ENCODE assay signal across 8 mouse cellular contexts in the genomic region with DNA sequence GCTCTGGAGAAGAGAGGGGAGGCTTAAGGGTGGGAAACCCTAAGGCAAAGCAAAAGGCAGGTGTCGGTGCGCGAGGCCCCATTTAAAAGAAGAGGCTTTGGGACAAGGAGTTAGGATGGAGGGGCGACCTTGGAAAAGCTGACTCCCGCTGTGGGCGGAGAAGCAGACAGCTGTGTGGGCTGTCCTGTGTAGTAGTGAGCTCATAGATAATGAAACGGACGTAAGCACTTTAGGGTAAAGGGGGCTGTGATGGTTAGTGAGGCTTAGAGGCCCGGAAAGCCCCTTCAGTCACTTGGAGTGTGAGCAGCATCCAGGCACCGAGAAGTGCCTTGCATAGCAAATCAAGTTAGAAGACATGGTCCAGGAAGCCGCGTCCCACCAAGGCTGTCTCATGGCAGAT. TPM values are rescaled to one million over a fixed set of nuclear protein-coding genes. Genes with fewer than 3 reads are reported as not detected.
DNase-seq lines count a peak whose midpoint lies in the region; ATAC-seq and TF ChIP-seq lines count a peak whose summit lies in the region.

A gene (minus strand): TSS at position 167 of the 400 bp plus-strand sequence.

- no peak for DNase-seq in kidney, postnatal 10 days
- DNase-seq in MEL (ENCODE audit: low read depth, low spot score), result peak; percentile 71
- DNase-seq in forebrain, embryonic 14.5 days (ENCODE audit: low spot score), result no peak
- peak; percentile 45 for DNase-seq in thymus, postnatal 4 days
- DNase-seq in frontal cortex, postnatal 36 days (ENCODE audit: low spot score in 2 of 2), result no peak

- H3K4me2 ChIP-seq in kidney, embryonic 14.5 days (replicated peaks; ENCODE audit: low read depth, low read length), result peak within 1 kb of the TSS; percentile 76
- peak within 1 kb of the TSS; percentile 54 for H3K4me2 ChIP-seq in forebrain, embryonic 14.5 days (ENCODE audit: low read length)
- peak within 1 kb of the TSS; percentile 89 for H3K4me2 ChIP-seq in hindbrain, embryonic 13.5 days
- peak within 1 kb of the TSS; percentile 94 for H3K4me2 ChIP-seq in liver, embryonic 15.5 days

- WGBS in kidney, embryonic 14.5 days, result 7% methylated on average over 12 of the region's 12 CpGs
- WGBS in forebrain, embryonic 14.5 days, result 9% methylated on average over 12 of the region's 12 CpGs
- WGBS in hindbrain, embryonic 13.5 days, result 15% methylated on average over 12 of the region's 12 CpGs
- 4% methylated on average over 12 of the region's 12 CpGs for WGBS in liver, embryonic 15.5 days (ENCODE audit: insufficient replicate concordance)

- H3K79me2 ChIP-seq in MEL (ENCODE audit: control insufficient read depth, insufficient read depth, low read length, poor library complexity), result peaks cover 31% of the 10 kb centered on the region

- TF ChIP-seq POLR2A in MEL (IDR thresholded peaks at IDR 0.05; ENCODE audit: control insufficient read depth in 1 of 2, insufficient read depth in 1 of 2, low read depth in 1 of 2, low read length in 2 of 2, poor library complexity in 1 of 2), result no peak; a peak in 1 of 4 replicates

- H3K4me3 ChIP-seq in kidney, embryonic 14.5 days (ENCODE audit: low read length), result peak within 1 kb of the TSS; percentile 60
- peak within 1 kb of the TSS; percentile 93 to 97 for H3K4me3 ChIP-seq in MEL (ENCODE audit: control insufficient read depth in 1 of 2, insufficient read depth in 1 of 2, low read depth in 2 of 2, low read length in 2 of 2)
- peak within 1 kb of the TSS; percentile 38 for H3K4me3 ChIP-seq in forebrain, embryonic 14.5 days (ENCODE audit: low read depth, low read length)
- peak within 1 kb of the TSS; percentile 58 for H3K4me3 ChIP-seq in hindbrain, embryonic 13.5 days
- peak within 1 kb of the TSS; percentile 71 for H3K4me3 ChIP-seq in liver, embryonic 15.5 days (replicated peaks)

- no peaks in the 10 kb centered on the region for H3K27me3 ChIP-seq in kidney, embryonic 14.5 days (ENCODE audit: control insufficient read depth, insufficient read depth, low read length)
- no peaks in the 10 kb centered on the region for H3K27me3 ChIP-seq in MEL (ENCODE audit: control insufficient read depth in 1 of 2, insufficient read depth in 2 of 2, low read length in 2 of 2)
- no peaks in the 10 kb centered on the region for H3K27me3 ChIP-seq in forebrain, embryonic 14.5 days (replicated peaks; ENCODE audit: control insufficient read depth, insufficient read depth, low read length)
- H3K27me3 ChIP-seq in hindbrain, embryonic 13.5 days, result no peaks in the 10 kb centered on the region
- H3K27me3 ChIP-seq in liver, embryonic 15.5 days, result no peaks in the 10 kb centered on the region

- no peak for ATAC-seq in kidney, embryonic 14.5 days (ENCODE audit: low FRiP score, low TSS enrichment)
- ATAC-seq in forebrain, embryonic 14.5 days, result no peak; the same call in 1 of the 2 replicates
- ATAC-seq in hindbrain, embryonic 13.5 days (ENCODE audit: low FRiP score), result peak; percentile 44
- peak; percentile 38; the same call in 1 of the 2 replicates for ATAC-seq in liver, embryonic 15.5 days (ENCODE audit: insufficient read depth)

- H3K9me3 ChIP-seq in kidney, embryonic 14.5 days (ENCODE audit: control insufficient read depth, low read length), result no peaks in the 10 kb centered on the region
- H3K9me3 ChIP-seq in MEL (replicated peaks; ENCODE audit: insufficient read depth, low read length), result no peaks in the 10 kb centered on the region
- no peaks in the 10 kb centered on the region for H3K9me3 ChIP-seq in forebrain, embryonic 14.5 days (replicated peaks; ENCODE audit: control insufficient read depth, low read length)
- H3K9me3 ChIP-seq in hindbrain, embryonic 13.5 days, result no peaks in the 10 kb centered on the region
- H3K9me3 ChIP-seq in liver, embryonic 15.5 days (replicated peaks), result no peaks in the 10 kb centered on the region

- H3K9ac ChIP-seq in kidney, embryonic 14.5 days (ENCODE audit: low read depth, low read length), result peak within 1 kb of the TSS; percentile 71
- peak within 1 kb of the TSS; percentile 87 for H3K9ac ChIP-seq in MEL (ENCODE audit: control insufficient read depth, low read depth, low read length, poor library complexity, severe bottlenecking)
- peak within 1 kb of the TSS; percentile 64 for H3K9ac ChIP-seq in forebrain, embryonic 14.5 days (ENCODE audit: low read length)
- peak within 1 kb of the TSS; percentile 82 for H3K9ac ChIP-seq in hindbrain, embryonic 13.5 days
- H3K9ac ChIP-seq in liver, embryonic 15.5 days, result peak within 1 kb of the TSS; percentile 75

- H3K27ac ChIP-seq in kidney, embryonic 14.5 days (ENCODE audit: low read depth, low read length), result peak within 1 kb of the TSS; percentile 52; the same call in 1 of the 2 replicates
- peak within 1 kb of the TSS; percentile 84 for H3K27ac ChIP-seq in MEL (ENCODE audit: control insufficient read depth, low read depth, low read length)
- peak within 1 kb of the TSS; percentile 58 for H3K27ac ChIP-seq in forebrain, embryonic 14.5 days (ENCODE audit: low read depth, low read length)
- H3K27ac ChIP-seq in hindbrain, embryonic 13.5 days, result peak within 1 kb of the TSS; percentile 76
- H3K27ac ChIP-seq in liver, embryonic 15.5 days (replicated peaks), result peak within 1 kb of the TSS; percentile 82

- peaks cover 12% of the 10 kb centered on the region; the same call in 1 of the 2 replicates for H3K4me1 ChIP-seq in kidney, embryonic 14.5 days (ENCODE audit: control insufficient read depth, insufficient read depth, low read length)
- peaks cover 21 to 42% of the 10 kb centered on the region in 2 experiments for H3K4me1 ChIP-seq in MEL (ENCODE audit: control insufficient read depth in 1 of 2, insufficient read depth in 2 of 2, low read length in 2 of 2)
- H3K4me1 ChIP-seq in forebrain, embryonic 14.5 days (ENCODE audit: control insufficient read depth, insufficient read depth, low read length), result 0 out of 2 replicates have a peak, but pooled peaks cover 2% of the 10 kb centered on the region
- H3K4me1 ChIP-seq in hindbrain, embryonic 13.5 days (replicated peaks), result peaks cover 23% of the 10 kb centered on the region
- H3K4me1 ChIP-seq in liver, embryonic 15.5 days (replicated peaks), result peaks cover 64% of the 10 kb centered on the region

- no peak for TF ChIP-seq CTCF in MEL (IDR thresholded peaks at IDR 0.05 in 2 of 3, conservative IDR thresholded peaks at IDR 0.05 in 1 of 3; ENCODE audit: control insufficient read depth in 1 of 3, insufficient read depth in 1 of 3, low read depth in 2 of 3, low read length in 3 of 3, poor library complexity in 1 of 3, severe bottlenecking in 1 of 3)

- no peak for TF ChIP-seq EP300 in MEL (IDR thresholded peaks at IDR 0.05; ENCODE audit: low read depth in 1 of 2, low read length in 2 of 2)

- no peaks in the 10 kb centered on the region for H3K36me3 ChIP-seq in kidney, embryonic 14.5 days (ENCODE audit: control insufficient read depth, insufficient read depth, low read length)
- peaks cover 6 to 51% of the 10 kb centered on the region in 2 experiments for H3K36me3 ChIP-seq in MEL (ENCODE audit: control insufficient read depth in 1 of 2, insufficient read depth in 2 of 2, low read length in 2 of 2)
- peaks cover 4% of the 10 kb centered on the region; the same call in 1 of the 2 replicates for H3K36me3 ChIP-seq in forebrain, embryonic 14.5 days (ENCODE audit: control insufficient read depth, insufficient read depth, low read length)
- H3K36me3 ChIP-seq in hindbrain, embryonic 13.5 days, result peaks cover 14% of the 10 kb centered on the region
- H3K36me3 ChIP-seq in liver, embryonic 15.5 days (replicated peaks), result peaks cover 5% of the 10 kb centered on the region

- no peak for TF ChIP-seq RAD21 in MEL (IDR thresholded peaks at IDR 0.05; ENCODE audit: low read depth, low read length)

TF ChIP-seq in MEL, 35 proteins besides CTCF, POLR2A, EP300 and RAD21:
- no peak for TF ChIP-seq NELFE (IDR thresholded peaks at IDR 0.05; ENCODE audit: low read depth, low read length)
- no peak for TF ChIP-seq E2F4 (IDR thresholded peaks at IDR 0.05; ENCODE audit: borderline replicate concordance, low read depth, low read length)
- peak; percentile 20; the same call in 1 of the 2 replicates for TF ChIP-seq GATA1 (IDR thresholded peaks at IDR 0.05; ENCODE audit: low read depth, low read length)
- peak; percentile 73 for TF ChIP-seq ETS1 (IDR thresholded peaks at IDR 0.05; ENCODE audit: low read depth, low read length)
- TF ChIP-seq SIN3A (IDR thresholded peaks at IDR 0.05; ENCODE audit: low read length), result no peak

RNA-seq across cellular contexts. Expression of the gene that starts here (rescaled TPM):
- 18.2 and 18.4 TPM in 2 replicates for polyA plus RNA-seq in kidney, embryonic 14.5 days (2014; fragmentation: Nextera tagmentation; extraction: Ambion mirVana)
- 80.2 and 92.4 TPM in 2 replicates for total RNA-seq in MEL (2012; rRNA removed)
- 10 to 100 TPM in 1 of 2 experiments, not detected in 1; 46.1 TPM for polyA plus RNA-seq in MEL (2012; ENCODE audit: insufficient read depth in 1 of 2, insufficient read length in 2 of 2, low read depth in 1 of 2, low replicate concordance in 2 of 2, missing spikeins in 1 of 2)
- 19.5 and 20.4 TPM in 2 replicates for polyA plus RNA-seq in forebrain, embryonic 14.5 days (2014; fragmentation: Nextera tagmentation; extraction: Ambion mirVana)
- polyA plus RNA-seq in hindbrain, embryonic 13.5 days (2015; fragmentation: Nextera tagmentation; extraction: Ambion mirVana), result 21.5 and 22.0 TPM in 2 replicates
- 9.9 and 11.6 TPM in 2 replicates for polyA plus RNA-seq in liver, embryonic 15.5 days (2015; fragmentation: Nextera tagmentation; extraction: Ambion mirVana)

Comparison
In these comparisons a context has a peak if more than half of its experiments do, and no peak if none do; other contexts are left out.
1. ATAC-seq: peak in hindbrain, embryonic 13.5 days (single experiment) and liver, embryonic 15.5 days (single experiment); none in kidney, embryonic 14.5 days (single experiment) and forebrain, embryonic 14.5 days (single experiment).
2. H3K4me3 ChIP-seq: peak in every context shown above with its lines; median percentile 95 in MEL; 71 in liver, embryonic 15.5 days; 60 in kidney, embryonic 14.5 days; 58 in hindbrain, embryonic 13.5 days; 38 in forebrain, embryonic 14.5 days.
3. DNase-seq: peak in MEL (single experiment) and thymus, postnatal 4 days (single experiment); none in kidney, postnatal 10 days (single experiment), forebrain, embryonic 14.5 days (single experiment) and frontal cortex, postnatal 36 days (0 of 2).
4. Peak in every context shown above with its lines, with median percentiles within 50 percentile points of each other: H3K27ac ChIP-seq, H3K4me2 ChIP-seq and H3K9ac ChIP-seq.